In the genomic region with DNA sequence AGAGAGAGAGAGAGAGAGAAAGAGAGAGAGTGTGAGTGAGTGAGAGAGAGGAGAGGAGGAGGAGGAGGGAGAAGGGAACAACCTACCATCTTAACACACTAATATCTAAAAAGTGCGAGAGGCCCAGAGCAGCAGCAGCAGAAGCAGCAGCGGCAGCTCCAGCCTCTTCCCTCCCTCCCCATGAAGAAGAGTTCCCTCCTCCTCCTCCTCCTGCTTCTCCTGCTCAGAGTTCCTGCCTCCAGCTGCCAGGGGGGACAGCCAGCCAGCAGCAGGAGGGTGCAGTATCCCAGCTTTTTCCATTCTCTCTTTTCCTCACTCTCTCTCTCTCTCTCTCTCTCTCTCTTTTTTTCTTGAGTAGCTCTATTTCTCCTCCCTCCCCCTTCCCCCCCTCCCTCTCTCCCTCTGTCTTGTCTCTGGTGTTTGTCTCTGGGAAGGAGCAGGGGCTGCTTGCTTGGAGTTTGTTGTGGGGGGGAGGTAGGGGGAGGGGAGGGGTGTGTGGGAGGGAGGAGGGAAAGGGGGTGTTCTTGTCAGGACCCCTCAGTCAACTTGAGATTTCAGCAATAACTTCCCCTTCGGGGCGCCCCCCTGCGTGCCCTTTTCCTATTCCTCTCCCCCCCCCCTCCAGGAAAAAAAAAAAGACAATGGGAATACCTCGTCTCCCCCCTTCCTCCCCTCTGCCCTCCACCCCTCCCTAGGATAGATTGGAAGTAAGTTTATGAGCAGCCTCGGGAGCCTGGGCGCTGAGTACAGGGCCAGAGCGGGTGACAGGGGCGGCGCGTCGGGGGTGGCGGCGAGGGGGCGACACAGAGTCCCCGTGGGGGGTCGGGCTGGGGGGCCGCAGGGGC, we compare ENCODE assay signal across 8 mouse cellular contexts.
DNase-seq lines count a peak whose midpoint lies in the region; ATAC-seq and TF ChIP-seq lines count a peak whose summit lies in the region.

No protein-coding gene starts in this region.

- H3K4me2 ChIP-seq in hindbrain, postnatal 0 days (ENCODE audit: low read depth, low read length): peak overlapping the region; percentile 80

- H3K9ac ChIP-seq in hindbrain, postnatal 0 days (replicated peaks; ENCODE audit: low read length): peak overlapping the region; percentile 80

- TF ChIP-seq CTCF in hindbrain, postnatal 0 days (IDR thresholded peaks at IDR 0.05; ENCODE audit: low read depth): no peak

- H3K27ac ChIP-seq in hindbrain, postnatal 0 days: peak overlapping the region; percentile 99

- no peaks in the 10 kb centered on the region for H3K9me3 ChIP-seq in hindbrain, postnatal 0 days (ENCODE audit: low read length)

- H3K4me3 ChIP-seq in hindbrain, postnatal 0 days (ENCODE audit: low read length): peak overlapping the region; percentile 90

- DNase-seq in R1 (ENCODE audit: low read depth, low spot score): peak; percentile 84
- DNase-seq in cerebellum, postnatal 36 days: peak; percentile 46 to 63
- peak; percentile 54 for DNase-seq in gastrocnemius, adult 18-20 months (ENCODE audit: low spot score)
- peak; percentile 62 for DNase-seq in hindbrain, postnatal 0 days (ENCODE audit: low spot score)
- DNase-seq in left cerebral cortex, postnatal 10 days (ENCODE audit: extremely low spot score in 1 of 2, low spot score in 2 of 2): peak; percentile 46 to 58
- DNase-seq in right cerebral cortex, postnatal 36 days (ENCODE audit: low spot score in 2 of 2): peak; percentile 35 to 59

- H3K36me3 ChIP-seq in hindbrain, postnatal 0 days (ENCODE audit: insufficient read depth, low read length): no peaks in the 10 kb centered on the region

- H3K27me3 ChIP-seq in hindbrain, postnatal 0 days (ENCODE audit: insufficient read depth, low read length): no peaks in the 10 kb centered on the region

- intact Hi-C loops in left cerebral cortex, postnatal 10 days (cut with DNase I): loop anchor here (5.0 kb wide), 1 partner anchor 197 kb away; no protein-coding TSS in a partner anchor

- 2% methylated on average over 15 of the region's 19 CpGs for WGBS in hindbrain, postnatal 0 days

- peaks cover 9% of the 10 kb centered on the region; the same call in 1 of the 2 replicates for H3K4me1 ChIP-seq in hindbrain, postnatal 0 days (ENCODE audit: insufficient read depth, low read length)

- ATAC-seq in hindbrain, postnatal 0 days: peak; percentile 50
- ATAC-seq in megakaryocyte-erythroid progenitor cell, adult 5-6 weeks (replicated peaks; ENCODE audit: low FRiP score, low TSS enrichment, poor library complexity, severe bottlenecking): peak; percentile 43; the same call in 1 of the 2 replicates
- no peak for ATAC-seq in activated CD4-positive, CD25-positive, alpha-beta regulatory T cell, adult 4 months
